Mouse (Mus musculus): Measurements from ENCODE around the gene Actr2.
"Not testable (repeated sequence)": the region's sequence is repeated elsewhere in the genome, so short reads cannot be mapped to it uniquely, and the experiment has no call there.

The Actr2 gene

DNA sequence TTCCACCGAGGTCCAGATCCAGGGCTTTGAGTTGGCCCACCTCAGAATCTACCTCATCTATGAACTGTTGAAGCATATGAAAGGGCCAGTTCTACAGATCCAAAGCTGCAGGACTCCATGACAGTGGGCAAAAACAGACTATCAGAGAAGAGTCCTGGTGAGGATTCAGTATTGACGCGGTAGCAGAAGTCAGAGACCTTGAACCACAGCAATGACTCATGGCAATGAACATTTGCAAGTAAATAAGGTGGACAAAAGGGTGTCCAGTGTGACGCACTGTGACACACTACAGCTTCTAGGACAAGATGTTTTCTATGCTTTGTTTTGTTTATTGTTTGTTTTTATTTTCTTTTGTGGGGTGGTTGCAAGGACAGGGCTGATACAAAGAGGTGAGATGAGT, 4.0 kb upstream of the Actr2 start:
- DNase-seq (ENCODE audit: extremely low read depth, low read depth, low spot score) = no peak

DNA sequence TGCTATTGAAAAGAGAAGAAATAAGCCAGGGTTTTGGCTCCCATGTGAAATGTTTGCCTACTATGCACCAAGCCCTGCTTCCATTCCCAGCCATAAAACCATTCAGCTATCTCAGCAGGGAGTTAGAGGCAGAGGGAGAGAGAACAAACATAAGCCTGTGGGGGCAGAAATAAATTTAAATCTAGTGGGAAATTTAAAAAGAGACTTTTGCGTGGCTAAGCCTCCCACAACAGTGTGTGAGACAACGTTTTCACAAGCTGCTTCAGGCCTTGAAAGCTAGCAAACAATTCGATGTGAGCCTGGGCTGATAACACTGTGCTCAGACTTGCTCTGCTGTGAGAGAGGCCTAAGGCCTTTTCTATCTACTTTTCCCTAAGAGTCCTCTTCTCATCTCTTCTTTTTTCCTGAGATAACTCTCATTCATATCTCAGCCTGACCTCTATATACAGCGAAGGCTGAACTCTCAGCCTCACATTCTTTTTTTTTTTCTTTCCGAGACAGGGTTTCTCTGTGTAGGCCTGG, 3.4 kb upstream of the Actr2 start:
- no peak for DNase-seq (ENCODE audit: extremely low read depth, low read depth, low spot score)

DNA sequence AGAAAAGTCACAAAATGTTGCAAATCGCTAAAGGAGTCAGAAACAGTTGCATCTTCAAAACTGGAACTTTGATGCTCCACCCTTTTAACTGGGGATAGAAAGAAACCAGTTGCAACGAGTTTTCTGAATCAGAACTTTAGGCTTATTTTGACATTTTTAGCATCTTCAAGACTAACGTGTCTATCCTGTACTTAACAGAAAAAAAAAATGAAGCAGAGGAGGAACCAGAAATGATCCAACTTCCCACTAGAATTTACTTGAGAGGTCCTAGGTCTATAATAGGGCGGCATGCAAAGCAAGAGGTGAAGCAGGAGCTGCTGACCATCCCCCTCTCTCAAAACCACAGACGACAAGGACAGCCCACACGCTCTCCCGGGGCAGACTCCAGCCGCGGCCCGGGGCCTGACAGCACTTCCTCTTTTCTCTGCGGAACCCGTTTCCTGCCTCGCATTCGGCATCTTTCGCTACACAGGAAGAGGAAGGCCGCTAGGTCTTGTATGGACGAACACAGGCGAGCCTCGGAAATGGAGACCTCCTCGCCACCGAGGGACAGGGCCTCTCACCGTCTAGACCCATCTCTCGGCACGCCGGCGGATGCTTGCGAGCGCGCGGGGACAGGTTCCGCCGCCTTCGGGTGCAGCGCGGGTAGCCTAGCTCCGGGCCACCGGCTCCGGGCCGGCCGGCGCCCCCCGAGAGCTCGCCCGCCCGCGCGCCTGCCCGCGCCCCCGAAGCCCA, 540 bp downstream of the Actr2 start:
- DNase-seq (ENCODE audit: extremely low read depth, low read depth, low spot score) = no peak

DNA sequence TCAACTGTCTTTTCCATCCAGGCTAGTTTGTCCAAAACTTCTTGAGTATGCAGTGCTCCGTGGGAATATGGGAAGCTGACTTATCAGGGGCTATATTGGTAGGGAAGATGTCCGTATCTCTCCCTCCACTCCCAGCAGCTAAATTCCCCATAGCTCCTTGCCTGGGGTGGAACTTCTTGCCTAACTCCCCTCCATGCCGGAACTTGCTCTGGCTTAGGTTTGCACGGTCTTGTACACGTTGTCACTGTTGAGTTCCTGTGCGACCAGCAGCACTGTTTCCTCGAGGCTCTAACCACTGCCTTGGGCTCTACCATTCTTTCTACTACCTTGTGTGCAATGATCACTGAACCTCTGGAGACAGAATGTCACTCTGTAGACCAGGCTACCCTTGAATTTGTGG, 4.6 kb downstream of the Actr2 start:
- DNase-seq (ENCODE audit: extremely low read depth, low read depth, low spot score) = no peak

DNA sequence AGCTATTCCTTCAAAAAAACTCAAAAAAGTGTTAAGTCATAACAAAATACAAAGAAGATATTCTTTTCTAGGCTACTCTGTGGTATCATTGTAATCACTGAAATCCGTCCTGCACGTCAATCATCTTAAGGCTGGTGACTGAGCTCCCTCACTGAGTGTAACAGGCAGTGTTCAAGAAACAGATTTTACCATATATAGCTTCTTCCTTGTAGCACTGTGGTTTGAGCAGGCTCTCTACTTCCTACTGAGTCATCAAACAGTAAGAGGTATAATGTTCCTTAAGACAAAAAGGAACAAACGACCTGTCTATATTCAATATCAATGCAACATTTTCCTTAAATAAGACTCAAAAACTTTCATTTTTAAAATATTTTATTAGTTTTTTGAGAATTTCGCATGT, 5.0 kb downstream of the Actr2 start:
- DNase-seq (ENCODE audit: extremely low read depth, low read depth, low spot score) = no peak

DNA sequence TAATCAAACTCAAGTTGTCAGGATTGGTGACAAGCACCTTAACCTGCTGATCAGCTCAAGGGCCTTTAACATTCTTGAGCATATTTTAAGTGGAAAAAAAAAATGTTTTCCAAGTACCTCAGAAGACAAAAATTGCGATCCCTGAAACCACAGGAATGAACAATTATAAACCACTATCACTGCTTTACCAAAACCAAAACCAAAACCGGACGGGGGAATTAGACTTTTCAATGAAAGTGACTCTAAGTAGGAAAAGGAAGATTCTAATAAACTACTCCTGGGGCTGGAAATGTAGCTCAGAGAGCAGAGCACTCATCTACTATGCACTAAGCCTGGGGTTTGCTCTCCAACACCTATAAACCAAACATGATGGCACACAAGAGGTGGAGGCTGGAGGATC, 5.8 kb downstream of the Actr2 start:
- DNase-seq (ENCODE audit: extremely low read depth, low read depth, low spot score) = no peak

DNA sequence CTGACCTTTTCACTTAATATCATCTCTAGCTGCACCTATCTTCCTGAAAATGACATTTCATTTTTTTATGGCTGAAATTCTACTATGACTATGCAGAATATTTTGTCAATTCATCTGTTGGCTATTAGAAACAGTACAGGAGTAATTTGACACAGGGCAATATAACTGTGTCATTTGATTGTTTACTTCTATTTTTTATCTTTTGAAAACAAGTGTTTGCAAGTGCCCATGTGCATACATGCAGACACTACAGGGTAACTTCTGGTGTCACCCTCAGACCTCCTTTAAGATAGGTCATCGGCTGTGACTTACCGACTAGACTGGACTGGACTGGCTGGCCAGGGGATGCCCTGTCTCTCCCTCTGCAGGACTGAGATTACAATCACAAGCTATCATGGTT, 8.8 kb downstream of the Actr2 start:
- DNase-seq (ENCODE audit: extremely low read depth, low read depth, low spot score) = no peak

DNA sequence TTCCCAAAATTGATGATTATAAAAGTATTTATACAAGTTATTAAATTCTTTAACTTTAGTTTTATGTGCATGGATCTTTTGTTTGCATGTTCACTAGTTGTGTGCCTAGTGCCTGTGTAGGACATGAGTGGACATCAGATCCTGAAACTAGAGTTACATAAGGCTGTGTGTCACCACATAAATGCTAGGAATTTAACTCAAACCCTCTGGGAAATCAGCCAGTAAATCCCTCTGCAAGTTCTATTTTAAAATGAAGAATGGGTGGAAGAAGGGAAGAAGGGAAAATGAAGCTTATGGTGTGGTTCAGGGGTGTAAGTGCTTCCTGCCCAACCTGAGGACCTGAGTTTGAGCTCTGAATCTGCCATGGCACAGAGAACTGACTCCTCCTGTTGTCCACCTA, 26.4 kb downstream of the Actr2 start:
- DNase-seq (ENCODE audit: extremely low read depth, low read depth, low spot score) = no peak

DNA sequence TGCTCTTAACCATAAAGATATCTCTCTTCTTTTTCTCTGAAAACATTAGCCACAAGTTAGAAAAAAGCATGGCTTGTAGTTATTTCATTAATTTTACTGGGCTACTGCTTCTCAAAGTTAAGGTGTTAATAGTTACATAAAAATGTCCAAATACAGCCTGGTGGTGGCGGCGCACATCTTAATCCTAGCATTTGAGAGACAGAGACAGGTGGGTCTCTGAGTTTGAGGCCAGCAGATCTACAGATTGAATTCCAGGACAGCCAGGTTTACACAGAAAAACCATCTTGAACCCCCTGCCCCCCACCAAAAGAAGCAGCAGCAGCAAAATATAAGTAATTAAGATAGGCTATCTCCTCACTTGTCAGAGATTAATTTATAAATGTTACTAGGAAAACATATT, 27.1 kb downstream of the Actr2 start:
- DNase-seq (ENCODE audit: extremely low read depth, low read depth, low spot score) = no peak

DNA sequence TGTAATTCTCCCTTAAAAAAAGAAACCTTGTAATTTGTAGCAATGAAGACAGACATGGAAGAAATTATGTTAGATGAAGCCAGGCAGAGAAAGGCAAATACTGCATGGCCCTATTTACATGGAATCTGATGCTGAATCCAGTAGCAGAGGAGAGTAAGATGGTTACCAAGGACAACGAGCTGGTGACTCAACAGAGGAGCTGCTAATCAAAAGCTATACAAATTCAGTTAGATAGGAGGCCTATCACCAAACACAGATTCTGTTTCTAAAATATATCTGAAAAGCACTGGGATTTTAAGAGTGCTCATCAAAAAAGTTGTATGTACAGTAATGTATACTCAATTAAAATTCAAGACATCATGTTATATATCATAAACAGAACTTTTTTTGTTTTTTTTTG, 37.3 kb downstream of the Actr2 start:
- DNase-seq (ENCODE audit: extremely low read depth, low read depth, low spot score) = no peak

DNA sequence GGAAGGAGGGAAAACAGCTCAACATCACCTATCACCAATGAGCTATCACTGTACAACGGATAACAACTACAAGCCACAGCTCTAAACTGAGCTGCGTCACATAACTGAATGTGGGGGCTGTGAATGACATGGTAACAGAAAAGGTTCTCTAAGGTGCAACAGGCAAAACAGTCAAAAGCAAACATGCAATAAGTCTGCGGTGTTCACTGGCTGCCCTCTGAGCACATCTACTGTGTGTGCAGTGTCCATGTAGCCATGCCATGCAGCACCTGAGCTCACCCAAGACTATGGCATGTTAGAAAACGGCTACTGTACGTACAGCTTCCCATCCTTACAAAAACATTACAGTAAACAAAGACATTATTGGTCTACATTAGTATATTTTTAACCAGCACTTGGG, 39.9 kb downstream of the Actr2 start:
- no peak for DNase-seq (ENCODE audit: extremely low read depth, low read depth, low spot score)

DNA sequence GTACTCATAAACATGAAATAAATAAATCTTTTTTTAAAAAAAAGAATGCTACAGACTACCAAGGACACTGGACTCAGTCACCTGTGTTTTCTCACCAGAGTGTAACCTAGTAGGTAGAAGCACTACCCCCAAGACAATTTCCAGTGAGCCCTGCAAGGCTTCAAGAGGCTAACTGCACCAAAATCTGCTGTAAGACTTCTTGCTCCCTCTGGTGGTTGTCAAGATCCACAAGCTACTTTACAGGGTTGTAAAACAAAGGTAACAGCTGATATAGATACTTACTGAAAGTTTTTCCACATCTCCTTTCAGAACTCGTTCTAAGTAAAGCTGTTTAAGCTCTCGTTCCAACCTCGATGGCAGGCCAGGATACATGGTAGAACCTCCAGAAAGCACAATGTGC, 40.5 kb downstream of the Actr2 start:
- no peak for DNase-seq (ENCODE audit: extremely low read depth, low read depth, low spot score)

DNA sequence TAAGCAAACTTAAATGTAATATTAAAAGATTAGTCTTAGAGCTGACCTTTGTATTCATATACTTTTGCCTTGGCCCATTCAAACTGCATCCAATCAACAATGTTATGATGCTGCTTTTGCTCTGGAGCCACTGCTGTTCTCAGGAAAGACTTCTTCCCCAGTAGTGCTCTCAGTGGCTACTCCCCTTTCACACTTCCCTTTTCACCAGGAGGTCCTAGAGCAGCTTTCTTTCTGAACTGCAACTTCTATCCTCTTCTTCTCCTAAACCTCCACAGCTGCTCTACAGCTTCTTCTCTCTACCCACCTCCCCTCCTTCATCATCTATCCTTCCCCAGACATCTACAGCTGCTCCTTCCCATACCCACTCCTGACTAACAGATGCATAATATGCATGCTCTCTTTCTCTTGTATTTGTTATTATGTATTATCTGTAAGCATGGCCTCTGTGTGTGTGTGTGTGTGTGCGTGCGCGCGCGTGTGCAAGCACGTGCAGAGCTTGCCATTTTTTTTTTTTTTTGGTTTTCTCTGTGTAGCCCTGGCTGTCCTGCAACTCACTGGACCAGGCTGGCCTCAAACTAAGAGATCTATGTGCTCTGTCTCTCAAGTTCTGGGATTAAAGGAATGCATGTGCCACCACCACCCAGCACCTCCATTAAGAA, 44.2 kb downstream of the Actr2 start:
- DNase-seq (ENCODE audit: extremely low read depth, low read depth, low spot score) = no peak

DNA sequence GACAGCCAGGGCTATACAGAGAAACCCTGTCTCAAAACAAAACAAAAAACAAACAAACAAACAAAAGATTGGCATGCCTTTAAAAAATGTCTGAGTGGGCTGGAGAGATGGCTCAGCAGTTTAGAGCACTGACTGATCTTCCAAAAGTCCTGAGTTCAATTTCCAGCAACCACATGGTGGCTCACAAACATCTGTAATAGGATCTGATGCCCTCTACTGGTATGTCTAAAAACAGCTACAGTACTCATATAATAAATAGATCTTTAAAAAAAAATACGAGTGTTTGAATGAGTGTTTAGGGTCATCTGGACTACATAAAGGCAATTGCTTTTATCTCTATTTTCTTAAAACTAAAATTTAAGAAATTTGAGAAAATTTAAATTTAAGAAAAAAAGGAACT, 45.2 kb downstream of the Actr2 start:
- no peak for DNase-seq (ENCODE audit: extremely low read depth, low read depth, low spot score)

DNA sequence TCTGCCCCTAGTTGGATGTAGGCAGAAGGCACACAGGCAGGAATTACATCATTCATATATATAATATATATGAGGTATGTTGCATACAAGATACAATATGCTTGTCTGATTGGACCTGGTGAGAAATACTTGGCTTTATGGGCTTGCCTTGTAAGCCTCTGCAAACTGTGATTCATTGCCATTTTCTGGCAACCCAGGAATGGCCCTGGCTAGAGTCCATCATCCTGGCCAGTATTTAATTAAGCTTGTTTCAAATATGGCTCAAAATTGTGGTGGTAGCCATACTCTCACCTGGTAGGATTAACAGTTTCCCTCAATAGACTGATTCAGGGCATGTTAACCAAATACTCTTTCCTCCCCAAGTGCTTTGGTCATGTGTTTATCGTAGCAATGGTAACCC, 46.6 kb downstream of the Actr2 start:
- DNase-seq (ENCODE audit: extremely low read depth, low read depth, low spot score) = peak; percentile 8

DNA sequence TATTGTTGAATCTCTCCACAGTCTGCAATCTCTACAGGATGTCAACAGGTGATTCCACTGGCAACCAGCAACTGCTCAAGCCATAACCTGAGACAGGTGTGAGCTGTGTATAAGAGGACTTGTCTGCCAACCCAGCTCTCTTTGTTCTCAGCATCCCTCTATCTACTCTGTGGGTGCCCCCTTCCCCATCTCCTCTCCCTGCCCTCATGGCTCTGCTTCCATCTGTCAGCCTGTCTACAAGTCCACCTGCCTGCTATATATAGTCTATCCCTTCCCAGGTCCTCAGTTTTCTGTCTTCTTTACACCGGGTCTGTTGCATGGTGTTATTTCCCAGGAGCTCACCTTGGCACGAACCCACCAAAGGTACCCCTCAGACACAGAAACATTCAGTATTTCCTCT, 47.8 kb downstream of the Actr2 start:
- DNase-seq (ENCODE audit: extremely low read depth, low read depth, low spot score) = no peak

DNA sequence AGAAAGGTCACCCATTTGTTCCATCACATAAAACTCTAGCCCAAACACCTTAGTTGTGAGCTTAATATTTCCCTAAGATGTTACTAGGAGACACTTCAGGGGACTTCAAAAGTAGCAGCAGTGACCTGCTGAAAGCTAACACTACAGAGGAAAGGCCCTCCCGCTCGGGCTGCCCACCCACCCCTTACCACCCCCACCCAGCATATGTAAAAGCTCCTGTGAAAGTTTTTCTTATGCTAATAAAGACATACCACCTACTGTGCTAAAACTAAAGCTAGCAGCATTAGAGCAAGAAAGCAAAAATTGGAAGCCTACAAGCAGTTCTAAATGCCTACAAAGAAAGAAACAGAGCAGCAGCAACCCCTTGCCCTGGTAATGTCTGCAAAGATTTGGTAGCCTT, 48.6 kb downstream of the Actr2 start:
- DNase-seq (ENCODE audit: extremely low read depth, low read depth, low spot score) = not testable (repeated sequence)

DNA sequence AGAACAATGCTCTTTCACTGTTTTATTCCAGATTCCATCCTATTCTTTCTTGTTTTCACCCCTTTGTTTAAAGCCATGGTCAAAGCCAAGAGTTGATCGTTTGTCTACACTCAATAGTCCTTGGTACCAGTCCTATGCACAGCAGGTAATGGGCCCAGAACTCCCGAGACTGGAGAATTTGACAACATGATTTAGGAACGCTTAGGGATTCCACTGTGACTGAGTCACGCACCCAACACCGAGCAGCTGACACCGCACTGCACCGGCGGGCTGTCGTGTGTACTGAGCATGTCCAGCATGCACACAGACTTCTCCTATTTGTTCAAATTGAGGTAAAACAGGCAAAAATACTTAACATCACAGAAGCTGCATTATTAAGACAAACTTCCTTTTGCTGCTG, 49.9 kb downstream of the Actr2 start:
- not testable (repeated sequence) for DNase-seq (ENCODE audit: extremely low read depth, low read depth, low spot score)

DNA sequence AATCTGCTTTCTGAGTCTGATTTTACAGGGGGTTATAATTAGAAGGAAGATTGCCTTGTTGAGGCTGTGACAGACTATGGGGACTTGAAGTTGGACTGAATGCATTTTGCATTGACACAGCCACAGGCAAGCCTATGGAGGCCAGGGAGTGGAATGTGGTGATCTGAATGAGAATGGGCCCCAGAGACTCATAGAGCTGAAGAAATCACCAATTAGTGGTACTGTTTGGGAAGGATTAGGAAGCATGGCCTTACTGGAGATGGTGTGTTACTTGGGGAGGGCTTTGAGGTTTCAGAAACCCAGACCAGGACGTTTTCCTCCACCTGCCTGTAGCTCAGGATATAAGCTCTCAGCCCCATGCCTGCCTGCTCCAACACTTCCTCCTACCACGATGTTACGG, 53.0 kb downstream of the Actr2 start:
- no peak for DNase-seq (ENCODE audit: extremely low read depth, low read depth, low spot score)

DNA sequence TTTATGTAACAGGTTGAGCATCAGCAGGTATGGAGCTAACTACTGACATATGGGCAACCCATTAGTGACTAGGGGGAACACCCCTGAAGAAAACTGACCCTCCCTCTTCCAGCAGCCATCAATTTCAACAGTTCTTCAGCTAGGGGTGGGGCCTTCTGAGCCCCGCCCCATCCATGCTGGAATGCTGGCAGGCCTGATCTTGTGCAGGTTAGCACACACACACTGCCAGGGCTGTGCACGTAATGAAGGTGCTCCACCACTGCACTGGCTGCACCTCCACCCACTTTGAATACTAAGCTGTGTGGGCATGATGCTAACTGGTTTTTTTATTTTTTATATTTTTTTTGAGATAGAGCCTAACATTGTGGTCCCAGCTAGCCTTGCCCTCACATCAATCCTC, 55.3 kb downstream of the Actr2 start:
- no peak for DNase-seq (ENCODE audit: extremely low read depth, low read depth, low spot score)

DNA sequence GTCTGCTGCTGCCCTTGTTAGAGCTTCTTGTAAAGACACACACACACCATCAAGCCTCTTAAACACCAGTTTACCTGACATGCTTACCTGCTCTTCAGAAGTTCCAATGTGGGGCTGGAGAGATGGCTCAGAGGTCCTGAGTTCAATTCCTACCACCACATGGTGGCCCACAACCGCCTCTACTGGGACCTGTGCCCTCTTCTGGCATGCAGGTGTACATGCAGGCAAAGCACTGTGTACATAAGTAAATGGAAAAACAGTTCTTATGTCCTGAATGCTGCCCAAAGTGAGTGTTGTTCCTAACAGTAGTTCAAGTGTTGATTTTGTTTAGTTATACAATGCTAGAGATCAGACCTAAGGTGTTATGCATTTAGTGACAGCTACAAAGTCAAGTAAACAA, 56.5 kb downstream of the Actr2 start:
- no peak for DNase-seq (ENCODE audit: extremely low read depth, low read depth, low spot score)

DNA sequence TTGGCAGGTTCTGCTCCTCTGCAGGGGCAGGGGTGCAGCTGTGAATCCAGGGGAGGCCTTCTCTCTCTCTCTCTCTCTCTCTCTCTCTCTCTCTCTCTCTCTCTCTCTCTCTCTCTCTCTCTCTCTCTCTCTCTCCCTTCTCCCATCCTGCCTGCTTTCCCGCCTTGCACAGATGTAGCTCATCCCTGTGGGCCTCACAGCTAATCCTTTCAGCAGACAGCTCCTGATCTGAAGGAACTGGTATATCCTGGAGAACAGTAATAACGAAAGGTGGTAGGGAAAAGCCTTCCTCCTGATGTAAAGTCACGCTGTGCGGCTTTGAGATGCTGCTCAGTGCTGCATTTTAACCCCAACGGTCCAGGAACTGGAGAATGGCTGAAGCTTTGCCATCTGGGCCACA, 58.1 kb downstream of the Actr2 start:
- no peak for DNase-seq (ENCODE audit: extremely low read depth, low read depth, low spot score)

DNA sequence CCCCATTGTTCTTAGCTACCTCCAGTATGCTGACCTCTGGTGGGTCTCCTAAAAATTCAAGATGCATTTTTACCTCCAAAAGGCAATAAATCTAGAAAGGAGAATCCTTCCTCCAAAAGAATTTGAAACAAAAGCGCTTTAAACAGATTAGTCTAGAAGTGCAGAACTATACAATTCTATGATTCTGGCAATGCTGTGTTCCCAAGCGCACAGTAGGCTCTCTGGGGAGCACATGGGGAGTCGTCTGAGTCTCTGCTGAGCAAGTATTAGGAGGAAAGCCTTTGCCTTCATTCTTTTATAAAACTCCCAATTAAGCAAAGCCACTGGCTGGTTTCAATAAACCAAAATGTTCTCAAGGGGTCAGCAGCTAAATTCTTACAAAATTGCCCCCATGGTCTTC, 58.8 kb downstream of the Actr2 start:
- no peak for DNase-seq (ENCODE audit: extremely low read depth, low read depth, low spot score)

Data from fat pad, adult 2 months (tissue).